Mouse (Mus musculus) brain, embryonic 14.5 days (tissue): ENCODE measurements around the gene Tmco3. TPM values are rescaled to one million over a fixed set of nuclear protein-coding genes. Genes with fewer than 3 reads are reported as not detected.
"Not testable (repeated sequence)": the region's sequence is repeated elsewhere in the genome, so short reads cannot be mapped to it uniquely, and the experiment has no call there.

Source experiments
- DNase-seq: peaks from one replicate; pipeline ENCODE4 v3.0.0-alpha.2; 2011; ENCODE audit warnings: low read depth
- CTCF ChIP-seq: fragments of 200-500 bp; IDR thresholded peaks from 2 replicates; pipeline ENCODE4 v1.5.1; 2012; ENCODE audit warnings: inconsistent platforms, mild to moderate bottlenecking, moderate library complexity, borderline replicate concordance; ENCODE audit not compliant: insufficient read depth, insufficient read length; ENCODE audit errors: extremely low read depth
- POLR2A ChIP-seq: fragments of 200-500 bp; IDR thresholded peaks from 2 replicates; pipeline ENCODE4 v1.6.1; 2012; ENCODE audit warnings: mild to moderate bottlenecking, inconsistent platforms, borderline replicate concordance; ENCODE audit not compliant: poor library complexity, insufficient read depth, insufficient read length, severe bottlenecking; ENCODE audit errors: extremely low read depth
- polyA plus RNA-seq: library from polyadenylated mRNA; depleted of rRNA; stranded (reverse); fragments of >200 nt; gene quantifications from 2 replicates; pipeline ENCODE4 v1.2.3, GENCODE M21; 2012

Gene Tmco3
- polyA plus RNA-seq, 1 experiment = 35.5 TPM

DNA sequence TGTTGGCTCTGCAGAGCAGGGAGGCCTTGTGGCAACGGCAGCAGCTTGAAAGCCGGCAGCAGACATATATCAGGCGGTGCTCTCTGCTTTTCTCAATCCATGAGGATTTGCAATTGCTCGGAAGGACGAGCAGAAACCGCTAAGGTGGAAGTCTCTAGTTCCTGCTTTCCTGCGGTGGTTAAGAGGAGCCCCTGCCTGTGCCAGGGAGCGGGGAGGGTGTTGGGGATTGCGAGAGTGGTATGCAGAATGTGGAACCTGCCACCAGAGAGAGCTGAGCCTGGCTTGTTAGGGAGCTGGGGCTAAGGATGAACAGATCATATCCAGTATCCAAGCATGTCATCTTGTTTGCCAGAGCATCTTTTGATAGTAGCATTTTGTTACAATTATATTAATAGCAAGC, 18.9 kb downstream of the Tmco3 start:
- no peak for DNase-seq
- no peak for TF ChIP-seq POLR2A
- TF ChIP-seq CTCF = no peak

DNA sequence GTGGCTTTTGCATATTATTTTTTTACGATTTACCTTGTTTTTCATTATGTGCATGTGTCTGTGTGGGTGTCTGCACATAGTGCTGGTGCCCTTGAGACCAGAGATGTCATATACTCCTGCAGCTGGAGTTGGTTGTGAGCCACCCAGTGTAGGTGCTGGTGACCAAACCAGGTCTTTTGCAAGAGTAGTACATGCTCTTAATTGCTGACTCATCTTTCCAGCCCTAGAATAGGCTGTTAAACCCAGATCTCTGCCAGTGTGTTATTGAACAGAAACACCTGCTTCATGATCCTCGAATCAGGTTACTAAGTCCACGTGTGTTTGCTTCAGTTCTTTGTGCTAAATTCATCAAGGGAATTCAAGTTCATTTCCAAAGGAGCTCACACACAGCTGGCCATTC, 26.9 kb downstream of the Tmco3 start:
- no peak for TF ChIP-seq CTCF
- TF ChIP-seq POLR2A = no peak
- no peak for DNase-seq

GRCm38 (mm10) chr8:13316671-13317070, 28.7 kb downstream of the Tmco3 start:
- no peak for DNase-seq
- TF ChIP-seq CTCF = no peak
- no peak for TF ChIP-seq POLR2A

GRCm38 (mm10) chr8:13326598-13326997, 38.6 kb downstream of the Tmco3 start:
- DNase-seq = peak; percentile 23
- TF ChIP-seq POLR2A (no peak), CTCF (peak; percentile 52; the same call in 1 of the 2 replicates)

DNA sequence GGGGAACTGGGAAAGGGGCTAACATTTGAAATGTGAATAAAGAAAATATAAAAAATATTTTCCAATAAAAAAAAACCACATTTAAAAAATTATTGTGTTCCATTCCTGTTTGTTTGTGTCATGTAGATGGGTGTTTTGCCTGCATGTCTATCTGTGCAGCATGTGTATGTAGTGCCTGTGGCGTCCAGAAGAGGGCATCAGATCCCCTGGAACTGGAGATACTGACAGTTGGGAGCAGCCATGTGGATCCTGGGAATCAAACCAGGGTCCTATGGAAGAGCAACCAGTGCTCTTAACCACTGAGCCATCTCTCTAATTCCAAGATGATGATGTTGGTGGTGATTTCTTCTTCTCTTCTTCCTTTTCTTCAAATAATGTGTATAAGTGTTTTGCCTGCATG, 46.7 kb downstream of the Tmco3 start:
- 0 out of 2 replicates have a peak, but pooled peaks have one; percentile 3 for TF ChIP-seq CTCF
- TF ChIP-seq POLR2A = no peak
- no peak for DNase-seq

DNA sequence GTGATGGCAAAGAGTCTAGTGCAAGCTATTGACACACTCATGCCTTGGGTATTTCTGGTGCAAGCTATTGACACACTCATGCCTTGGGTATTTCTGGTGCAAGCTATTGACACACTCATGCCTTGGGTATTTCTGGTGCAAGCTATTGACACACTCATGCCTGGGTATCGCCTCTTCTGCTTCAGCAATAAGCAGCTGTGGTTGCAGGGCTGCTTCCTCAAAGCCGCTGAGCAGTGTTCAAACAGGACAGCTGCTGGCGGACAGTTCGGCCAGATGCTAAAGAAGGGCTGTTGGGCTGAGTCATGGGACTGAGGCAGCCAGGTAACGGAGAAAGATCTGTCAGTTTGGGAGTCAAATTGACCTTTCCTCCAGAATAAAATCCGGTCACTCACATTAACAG, 49.3 kb downstream of the Tmco3 start:
- DNase-seq = not testable (repeated sequence)

DNA sequence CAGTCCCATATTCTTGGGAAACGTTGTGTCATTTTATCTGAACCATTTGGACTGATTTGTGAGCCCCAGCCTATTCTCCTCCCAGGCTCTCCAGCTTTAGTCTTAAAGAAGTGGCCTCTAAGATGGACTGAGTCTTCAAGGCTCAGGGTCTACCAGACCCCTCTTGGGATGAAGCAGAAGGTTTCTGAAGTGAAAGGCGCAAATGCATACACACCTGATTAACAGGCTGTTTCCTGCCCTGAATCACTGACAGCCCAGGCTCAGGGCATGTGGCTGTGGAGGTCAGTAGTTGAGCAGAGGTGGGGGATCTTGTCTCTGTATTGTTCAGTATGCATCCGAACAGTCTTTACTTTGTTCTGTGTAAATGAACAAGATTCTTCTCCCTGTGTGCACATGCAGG, 49.7 kb downstream of the Tmco3 start:
- peak; percentile 2 for DNase-seq
- TF ChIP-seq CTCF (no peak), POLR2A (no peak)

DNA sequence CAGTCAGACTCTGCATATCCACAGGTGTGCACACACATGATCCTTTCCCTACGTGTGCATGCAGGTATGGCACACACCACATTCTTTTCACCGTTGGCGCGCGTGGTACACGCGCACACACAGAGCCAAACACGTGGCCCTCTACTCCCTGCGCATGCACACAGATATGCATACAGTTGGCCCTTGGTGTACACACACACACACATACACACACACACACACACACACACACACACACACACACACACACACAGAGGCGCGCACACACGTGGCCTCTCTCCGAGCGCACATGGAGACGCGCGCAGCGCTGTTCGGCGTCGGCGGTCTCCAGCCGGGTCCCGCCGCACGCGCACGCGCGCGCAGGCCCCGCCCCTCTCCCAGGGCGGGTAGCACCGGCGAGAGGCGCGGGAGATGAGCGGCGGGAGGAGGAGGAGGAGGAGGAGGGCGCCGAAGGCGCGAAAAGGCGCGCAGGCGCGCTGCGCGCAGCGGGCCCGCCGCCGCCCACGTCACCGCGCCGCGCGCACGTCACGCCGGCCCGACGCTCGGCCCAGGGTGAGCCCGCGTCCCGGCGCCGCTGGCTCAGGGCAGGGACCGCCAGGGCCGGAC, 50.4 kb downstream of the Tmco3 start, which contains the start of gene Tfdp1:
Gene Tfdp1 (plus strand): TSS at position 497 of the 606 bp plus-strand sequence.
- DNase-seq = peak; percentile 96
- TF ChIP-seq POLR2A (peak; percentile 25; the same call in 1 of the 2 replicates), CTCF (no peak)

GRCm38 (mm10) chr8:13338901-13339645, 51.1 kb downstream of the Tmco3 start:
- no peak for TF ChIP-seq CTCF
- TF ChIP-seq POLR2A = no peak
- peak; percentile 51 for DNase-seq

DNA sequence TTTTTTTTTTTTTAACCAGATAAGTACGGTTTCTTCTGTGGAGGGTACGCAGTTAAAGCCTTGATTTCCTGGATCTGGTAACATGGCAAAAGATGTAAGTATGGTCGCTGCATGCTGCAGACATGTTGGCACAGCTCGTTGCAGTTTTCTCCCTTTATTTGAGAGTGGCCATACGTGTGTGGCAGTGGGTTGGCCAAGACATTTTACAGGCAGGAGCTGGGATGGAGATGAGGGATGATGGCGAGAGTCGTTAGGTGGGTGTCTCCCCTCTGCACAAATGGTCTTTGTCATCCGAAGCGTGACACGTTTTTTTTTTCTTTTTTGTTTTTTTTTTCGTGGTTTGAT, 51.6 kb downstream of the Tmco3 start:
- TF ChIP-seq CTCF (no peak), POLR2A (no peak)
- DNase-seq = peak; percentile 44

- DNase-seq = no peak
- TF ChIP-seq CTCF (no peak), POLR2A (no peak)
These were observed 52.7 kb downstream of the Tmco3 start for GRCm38 (mm10) chr8:13340650-13341049.

DNA sequence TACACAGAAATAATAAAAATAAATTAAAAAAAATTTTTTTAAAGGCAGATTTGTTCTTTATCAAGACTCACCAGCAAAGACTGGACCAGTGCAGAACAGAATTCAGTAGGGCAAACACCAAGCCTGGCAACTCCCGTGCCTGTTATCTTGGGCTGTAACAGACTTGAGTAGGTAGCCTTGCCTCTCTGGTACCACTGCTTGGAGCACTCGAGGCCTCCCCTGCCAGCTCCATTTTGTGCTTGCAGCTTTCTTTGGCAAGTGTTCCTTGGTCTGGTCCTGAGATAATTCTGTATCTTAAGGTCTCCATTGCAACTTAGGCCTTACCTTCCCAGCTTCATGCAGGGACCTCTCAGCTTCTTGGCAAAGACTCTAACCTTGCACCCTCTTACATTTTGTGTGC, 54.4 kb downstream of the Tmco3 start:
- TF ChIP-seq POLR2A (no peak), CTCF (no peak)
- no peak for DNase-seq

DNA sequence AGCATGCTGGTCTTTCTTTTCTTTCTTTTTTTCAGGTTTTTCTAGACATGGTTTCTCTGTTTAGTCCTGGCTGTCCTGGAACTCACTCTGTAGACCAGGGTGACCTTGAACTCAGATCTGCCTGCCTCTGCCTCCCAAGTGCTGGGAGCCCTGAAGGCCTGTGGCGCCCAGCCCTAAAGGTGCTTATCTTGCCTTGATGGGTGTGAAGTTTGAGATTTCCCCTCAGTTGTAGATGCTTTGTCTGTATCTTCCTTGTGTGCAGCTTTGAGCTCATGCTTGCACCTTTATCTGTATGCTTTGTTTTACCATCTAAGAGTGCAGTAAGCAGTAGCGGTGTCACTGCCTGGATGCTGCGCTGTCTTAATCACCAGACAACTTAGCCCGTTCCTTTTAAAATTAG, 55.1 kb downstream of the Tmco3 start:
- no peak for DNase-seq
- TF ChIP-seq POLR2A (no peak), CTCF (no peak)

DNA sequence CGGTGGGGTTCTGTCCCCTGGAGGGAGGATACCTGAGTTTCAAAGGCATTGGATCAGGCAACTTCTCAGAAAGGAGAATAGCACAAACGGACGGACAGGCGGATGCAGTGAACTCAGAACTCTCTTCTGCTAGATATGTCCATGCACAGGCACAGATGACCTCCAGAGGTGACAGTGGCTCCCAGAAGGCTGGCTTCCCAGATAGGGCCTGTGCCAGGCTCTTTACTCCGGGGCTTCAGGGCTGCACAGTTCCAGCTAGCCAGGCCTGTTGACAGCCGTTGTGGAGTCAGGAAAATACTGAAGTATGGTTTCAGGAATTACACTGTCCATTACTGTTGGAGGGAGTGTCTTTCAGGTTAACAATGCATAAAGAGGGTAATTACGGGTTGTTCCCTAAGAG, 62.1 kb downstream of the Tmco3 start:
- DNase-seq = no peak
- TF ChIP-seq CTCF (no peak), POLR2A (no peak)
